21 mouse cellular contexts compared by ENCODE assay signal in genomic region chr10:130444776-130445175, GRCm38 (mm10). TPM values are rescaled to one million over a fixed set of nuclear protein-coding genes. Genes with fewer than 3 reads are reported as not detected.
DNase-seq lines count a peak whose midpoint lies in the region; ATAC-seq lines count a peak whose summit lies in the region.
"Had no signal": no experiment of that assay in that cellular context is flagged by ENCODE, and none has a peak within 500 bp of the region (broad histone marks: within the 10 kb centered on the region; RNA-seq: fewer than 3 reads in every experiment).

No protein-coding gene starts in this region.

- 90% methylated on average over 21 of the region's 21 CpGs for WGBS in embryonic facial prominence, embryonic 13.5 days
- WGBS in embryonic facial prominence, embryonic 10.5 days = 92% methylated on average over 21 of the region's 21 CpGs
- 90% methylated on average over 21 of the region's 21 CpGs for WGBS in limb, embryonic 12.5 days

- DNase-seq in embryonic facial prominence, embryonic 10.5 days (ENCODE audit: low spot score) = no peak
- DNase-seq in left cerebral cortex, postnatal 4 days = peak; percentile 1
- no peak for DNase-seq in left cerebral cortex, adult 8-10 months (ENCODE audit: low spot score in 2 of 2)
- DNase-seq in 3134 (ENCODE audit: extremely low read depth, insufficient read length, low spot score) = peak; percentile 9
- no peak for DNase-seq in lung, postnatal 10 days
- no peak for DNase-seq in left cerebral cortex, adult 11 months (ENCODE audit: low spot score)
- DNase-seq: cerebellum, adult 11 months; gastrocnemius, postnatal 14 days; kidney, adult 11 months; kidney, postnatal 14 days; liver, embryonic 13.5 days had no signal

- ATAC-seq in embryonic facial prominence, embryonic 13.5 days (ENCODE audit: insufficient number of reproducible peaks, insufficient read depth, low FRiP score, low TSS enrichment, low read depth) = peak; percentile 37; the same call in 1 of the 2 replicates
- 0 out of 2 replicates have a peak, but pooled peaks have one; percentile 26 for ATAC-seq in limb, embryonic 12.5 days (ENCODE audit: insufficient number of reproducible peaks, insufficient read depth, low FRiP score, low TSS enrichment, low read depth)

- H3K4me3 ChIP-seq in embryonic facial prominence, embryonic 13.5 days = no peak overlapping the region
- H3K4me3 ChIP-seq in embryonic facial prominence, embryonic 10.5 days = no peak overlapping the region
- H3K4me3 ChIP-seq in limb, embryonic 12.5 days (replicated peaks) = no peak overlapping the region
- H3K4me3 ChIP-seq: embryonic facial prominence, embryonic 12.5 days; hindbrain, embryonic 15.5 days; liver, embryonic 13.5 days; neural tube, embryonic 15.5 days had no signal

- no peaks in the 10 kb centered on the region for H3K9me3 ChIP-seq in embryonic facial prominence, embryonic 13.5 days
- no peaks in the 10 kb centered on the region for H3K9me3 ChIP-seq in embryonic facial prominence, embryonic 10.5 days
- H3K9me3 ChIP-seq in limb, embryonic 12.5 days = no peaks in the 10 kb centered on the region; the same call in 1 of the 2 replicates
- H3K9me3 ChIP-seq: embryonic facial prominence, embryonic 12.5 days; hindbrain, embryonic 15.5 days; neural tube, embryonic 15.5 days had no signal

- no peak overlapping the region for H3K4me2 ChIP-seq in embryonic facial prominence, embryonic 13.5 days
- H3K4me2 ChIP-seq in limb, embryonic 12.5 days = no peak overlapping the region
- H3K4me2 ChIP-seq: embryonic facial prominence, embryonic 12.5 days; hindbrain, embryonic 15.5 days; liver, embryonic 13.5 days; neural tube, embryonic 15.5 days had no signal

- H3K36me3 ChIP-seq in embryonic facial prominence, embryonic 13.5 days = no peaks in the 10 kb centered on the region
- H3K36me3 ChIP-seq in embryonic facial prominence, embryonic 10.5 days (replicated peaks) = no peaks in the 10 kb centered on the region
- H3K36me3 ChIP-seq in limb, embryonic 12.5 days = no peaks in the 10 kb centered on the region
- H3K36me3 ChIP-seq: embryonic facial prominence, embryonic 12.5 days; hindbrain, embryonic 15.5 days; liver, embryonic 13.5 days; neural tube, embryonic 15.5 days had no signal

- no peak overlapping the region for H3K9ac ChIP-seq in embryonic facial prominence, embryonic 13.5 days
- no peak overlapping the region for H3K9ac ChIP-seq in limb, embryonic 12.5 days (replicated peaks)
- H3K9ac ChIP-seq: embryonic facial prominence, embryonic 12.5 days; hindbrain, embryonic 15.5 days; liver, embryonic 13.5 days; neural tube, embryonic 15.5 days had no signal

- H3K27ac ChIP-seq in embryonic facial prominence, embryonic 13.5 days = no peak overlapping the region
- H3K27ac ChIP-seq in embryonic facial prominence, embryonic 10.5 days (replicated peaks) = no peak overlapping the region
- H3K27ac ChIP-seq in limb, embryonic 12.5 days = no peak overlapping the region
- H3K27ac ChIP-seq: embryonic facial prominence, embryonic 12.5 days; hindbrain, embryonic 15.5 days; liver, embryonic 13.5 days; neural tube, embryonic 15.5 days; stomach, postnatal 0 days had no signal

- H3K27me3 ChIP-seq in embryonic facial prominence, embryonic 13.5 days = no peaks in the 10 kb centered on the region
- no peaks in the 10 kb centered on the region for H3K27me3 ChIP-seq in embryonic facial prominence, embryonic 10.5 days (replicated peaks; ENCODE audit: low read depth, poor library complexity, severe bottlenecking)
- no peaks in the 10 kb centered on the region for H3K27me3 ChIP-seq in limb, embryonic 12.5 days
- H3K27me3 ChIP-seq: embryonic facial prominence, embryonic 12.5 days; hindbrain, embryonic 15.5 days; liver, embryonic 13.5 days; neural tube, embryonic 15.5 days had no signal

- intact Hi-C loops in left cerebral cortex, postnatal 4 days (cut with DNase I) = no loop called here

- no peaks in the 10 kb centered on the region for H3K4me1 ChIP-seq in embryonic facial prominence, embryonic 13.5 days
- H3K4me1 ChIP-seq in embryonic facial prominence, embryonic 10.5 days = no peaks in the 10 kb centered on the region
- no peaks in the 10 kb centered on the region for H3K4me1 ChIP-seq in limb, embryonic 12.5 days (replicated peaks)
- H3K4me1 ChIP-seq: embryonic facial prominence, embryonic 12.5 days; hindbrain, embryonic 15.5 days; liver, embryonic 13.5 days; neural tube, embryonic 15.5 days had no signal

RNA-seq across cellular contexts. Expression of gene Vmn2r86, which starts 11.1 kb away (rescaled TPM):
- polyA plus RNA-seq in embryonic facial prominence, embryonic 13.5 days (2015; fragmentation: Nextera tagmentation; extraction: Ambion mirVana) = not detected in 2 replicates
- polyA plus RNA-seq in embryonic facial prominence, embryonic 10.5 days (2016; fragmentation: Nextera tagmentation; extraction: Ambion mirVana) = not detected in 2 replicates
- total RNA-seq in left cerebral cortex, postnatal 4 days (2021) = under 1 TPM; 0.12 TPM
- total RNA-seq in left cerebral cortex, adult 8-10 months (2022) = under 1 TPM; 0.27 to 0.50 (median 0.33) TPM
- polyA plus RNA-seq in limb, embryonic 12.5 days (2016; fragmentation: Nextera tagmentation; extraction: Ambion mirVana) = not detected in 2 replicates
- total RNA-seq: gastrocnemius, postnatal 14 days; heart, adult 8-10 months; megakaryocyte-erythroid progenitor cell, adult 5-6 weeks had no signal
- polyA plus RNA-seq: embryonic facial prominence, embryonic 12.5 days; heart, postnatal 0 days; liver, embryonic 13.5 days; lung, embryonic 16.5 days; stomach, postnatal 0 days had no signal

RNA-seq across cellular contexts. Expression of gene Vmn2r85, which starts 15.3 kb away (rescaled TPM):
- not detected in 2 replicates for polyA plus RNA-seq in embryonic facial prominence, embryonic 13.5 days (2015; fragmentation: Nextera tagmentation; extraction: Ambion mirVana)
- polyA plus RNA-seq in embryonic facial prominence, embryonic 10.5 days (2016; fragmentation: Nextera tagmentation; extraction: Ambion mirVana) = not detected in 2 replicates
- total RNA-seq in left cerebral cortex, postnatal 4 days (2021) = under 1 TPM; 0.20 to 0.32 TPM
- total RNA-seq in left cerebral cortex, adult 8-10 months (2022) = under 1 TPM; 0.39 to 0.86 (median 0.79) TPM
- polyA plus RNA-seq in limb, embryonic 12.5 days (2016; fragmentation: Nextera tagmentation; extraction: Ambion mirVana) = not detected in 2 replicates
- total RNA-seq: gastrocnemius, postnatal 14 days; heart, adult 8-10 months; megakaryocyte-erythroid progenitor cell, adult 5-6 weeks had no signal
- polyA plus RNA-seq: embryonic facial prominence, embryonic 12.5 days; heart, postnatal 0 days; hindbrain, embryonic 15.5 days; liver, embryonic 13.5 days; lung, embryonic 16.5 days; stomach, postnatal 0 days had no signal

RNA-seq across cellular contexts. Expression of gene Vmn2r84, which starts 50.6 kb away (rescaled TPM):
- not detected in 2 replicates for polyA plus RNA-seq in embryonic facial prominence, embryonic 13.5 days (2015; fragmentation: Nextera tagmentation; extraction: Ambion mirVana)
- polyA plus RNA-seq in embryonic facial prominence, embryonic 10.5 days (2016; fragmentation: Nextera tagmentation; extraction: Ambion mirVana) = not detected in 2 replicates
- under 1 TPM; 0.10 to 0.12 TPM for total RNA-seq in left cerebral cortex, postnatal 4 days (2021)
- total RNA-seq in left cerebral cortex, adult 8-10 months (2022) = under 1 TPM; 0.21 to 0.40 (median 0.27) TPM
- not detected in 2 replicates for polyA plus RNA-seq in limb, embryonic 12.5 days (2016; fragmentation: Nextera tagmentation; extraction: Ambion mirVana)
- total RNA-seq: gastrocnemius, postnatal 14 days; heart, adult 8-10 months; megakaryocyte-erythroid progenitor cell, adult 5-6 weeks had no signal
- polyA plus RNA-seq: embryonic facial prominence, embryonic 12.5 days; heart, postnatal 0 days; lung, embryonic 16.5 days; stomach, postnatal 0 days had no signal

RNA-seq across cellular contexts. Expression of gene Vmn2r87, which starts 52.4 kb away (rescaled TPM):
- polyA plus RNA-seq in embryonic facial prominence, embryonic 13.5 days (2015; fragmentation: Nextera tagmentation; extraction: Ambion mirVana) = not detected in 2 replicates
- polyA plus RNA-seq in embryonic facial prominence, embryonic 10.5 days (2016; fragmentation: Nextera tagmentation; extraction: Ambion mirVana) = 0.04 TPM in 1 of 2 replicates, not detected in the other
- under 1 TPM; 0.32 to 0.66 TPM for total RNA-seq in left cerebral cortex, postnatal 4 days (2021)
- total RNA-seq in left cerebral cortex, adult 8-10 months (2022) = 1 to 10 TPM in 1 of 4 experiments, under 1 TPM in 3; 0.78 to 1.1 (median 0.85) TPM
- 0.08 TPM in 1 of 2 replicates, not detected in the other for polyA plus RNA-seq in limb, embryonic 12.5 days (2016; fragmentation: Nextera tagmentation; extraction: Ambion mirVana)
- total RNA-seq: gastrocnemius, postnatal 14 days; heart, adult 8-10 months; megakaryocyte-erythroid progenitor cell, adult 5-6 weeks had no signal
- polyA plus RNA-seq: embryonic facial prominence, embryonic 12.5 days; heart, postnatal 0 days; liver, embryonic 13.5 days; lung, embryonic 16.5 days; stomach, postnatal 0 days had no signal

Comparison
In these comparisons a context has a peak if more than half of its experiments do, and no peak if none do; other contexts are left out.
1. DNase-seq: peak in left cerebral cortex, postnatal 4 days (single experiment) and 3134 (single experiment); none in embryonic facial prominence, embryonic 10.5 days (single experiment), left cerebral cortex, adult 8-10 months (0 of 2), lung, postnatal 10 days (single experiment) and left cerebral cortex, adult 11 months (single experiment).